Mouse (Mus musculus) olfactory bulb, adult 2 months (tissue): ENCODE measurements around the gene Aspscr1.

Experiments used
- CTCF ChIP-seq: fragments of 200-500 bp; IDR thresholded peaks from 2 replicates; pipeline ENCODE4 v1.5.1; 2012; ENCODE audit warnings: low read depth, mild to moderate bottlenecking, low read length, moderate library complexity; ENCODE audit not compliant: insufficient read depth
- POLR2A ChIP-seq: fragments of 200-500 bp; IDR thresholded peaks from 2 replicates; pipeline ENCODE4 v1.6.1; 2012; ENCODE audit warnings: mild to moderate bottlenecking, low read depth, low read length, moderate library complexity; ENCODE audit not compliant: insufficient read depth

DNA sequence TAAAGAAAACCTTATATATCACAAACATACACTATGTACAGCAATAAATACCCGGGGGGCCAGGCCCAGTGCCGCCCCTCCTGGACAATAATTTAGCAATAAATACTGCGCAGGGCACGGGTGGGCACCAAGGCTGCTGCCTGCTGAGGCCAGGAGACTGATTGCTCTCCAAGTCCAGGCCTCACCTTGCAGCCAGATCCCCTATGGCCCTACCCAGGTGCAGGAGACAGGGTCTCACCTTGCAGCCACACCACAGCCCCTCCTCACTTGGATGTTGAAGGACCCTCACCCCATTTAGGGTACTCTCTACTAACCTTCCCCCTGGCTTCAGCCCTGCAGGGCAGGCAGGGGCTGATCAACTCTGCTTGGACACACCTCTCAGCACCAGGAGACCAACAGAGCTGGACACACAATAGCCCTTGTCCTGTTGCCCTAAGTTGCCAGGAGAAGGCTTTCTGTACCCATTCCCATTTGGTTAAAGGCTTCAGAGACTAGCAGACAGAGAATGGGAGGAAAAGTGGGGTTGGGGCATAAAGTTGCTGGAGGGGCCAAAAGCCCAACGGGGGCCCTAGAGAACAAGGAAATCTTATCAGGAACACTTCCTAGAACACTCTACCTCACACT lies 47.5 kb upstream of the Aspscr1 start, which contains the start of gene Sirt7:
- TF ChIP-seq POLR2A (no peak), CTCF (no peak)
